Mouse (Mus musculus) lung, embryonic 16.5 days (tissue): Measurements from ENCODE around the gene 1600015I10Rik. TPM values are rescaled to one million over a fixed set of nuclear protein-coding genes. Genes with fewer than 3 reads are reported as not detected.
A peak's percentile ranks its signal among the peaks of the same experiment; 100 is the strongest.

ENCODE experiments used
- ATAC-seq: fragments of 200-750 bp; cut with Nextera tagmentation; 2 replicates; pipeline ENCODE4 v1.8.0; 2017; ENCODE audit warnings: low read depth, mild to moderate bottlenecking, moderate library complexity
- H3K27ac ChIP-seq: fragments of 300-500 bp; sonication (generic); 2 replicates; pipeline ENCODE4 v1.5.1; 2014; ENCODE audit warnings: mild to moderate bottlenecking, control low read depth, low read length
- H3K27me3 ChIP-seq: fragments of 300-500 bp; sonication (generic); 2 replicates; pipeline ENCODE4 v1.6.1; 2014; ENCODE audit warnings: low read depth, low read length, mixed read lengths; ENCODE audit not compliant: control insufficient read depth, insufficient read depth
- H3K36me3 ChIP-seq: fragments of 300-500 bp; sonication (generic); 2 replicates; pipeline ENCODE4 v1.6.1; 2014; ENCODE audit warnings: low read length; ENCODE audit not compliant: control insufficient read depth, insufficient read depth
- H3K4me1 ChIP-seq: fragments of 300-500 bp; sonication (generic); replicated peaks from 2 replicates; pipeline ENCODE4 v1.6.1; 2014; ENCODE audit warnings: low read length, mixed read lengths; ENCODE audit not compliant: control insufficient read depth, insufficient read depth
- H3K4me2 ChIP-seq: fragments of 300-500 bp; sonication (generic); 2 replicates; pipeline ENCODE4 v1.6.1; 2014; ENCODE audit warnings: low read depth, low read length, control low read depth
- H3K4me3 ChIP-seq: fragments of 300-500 bp; sonication (generic); 2 replicates; pipeline ENCODE4 v1.5.1; 2014; ENCODE audit warnings: mild to moderate bottlenecking, low read length, control low read depth
- H3K9ac ChIP-seq: fragments of 300-500 bp; sonication (generic); 2 replicates; pipeline ENCODE4 v1.6.1; 2014; ENCODE audit warnings: low read length, control low read depth
- H3K9me3 ChIP-seq: fragments of 300-500 bp; sonication (generic); 2 replicates; pipeline ENCODE4 v1.6.1; 2016; ENCODE audit warnings: low read length; ENCODE audit not compliant: control insufficient read depth
- WGBS: fragments of 180-500 bp; shearing (Covaris S2); extraction: QIAGEN DNeasy Blood & Tissue Kit; methylation state at CpG from one replicate; pipeline ENCODE4 v1.1.7; 2014; 5-methylcytosine and 5-hydroxymethylcytosine counted together
- polyA plus RNA-seq: library from polyadenylated mRNA; unstranded; fragments of >200 nt; fragmentation: Nextera tagmentation; extraction: Ambion mirVana; gene quantifications from 2 replicates; pipeline ENCODE4 v1.2.1, GENCODE M21; 2015

1600015I10Rik gene
- polyA plus RNA-seq, 1 experiment from 2014 or later, result not detected

GRCm38 (mm10) chr6:48906371-48906770 lies 23.3 kb upstream of the 1600015I10Rik start:
- no peaks in the 10 kb centered on the region for H3K36me3 ChIP-seq
- 94% methylated on average over 14 of the region's 14 CpGs for WGBS
- no peak for ATAC-seq

GRCm38 (mm10) chr6:48909229-48909628 lies 20.5 kb upstream of the 1600015I10Rik start:
- H3K27ac ChIP-seq, result no peak overlapping the region
- no peak overlapping the region for H3K4me2 ChIP-seq
- no peaks in the 10 kb centered on the region for H3K36me3 ChIP-seq
- no peak overlapping the region for H3K4me3 ChIP-seq
- H3K9ac ChIP-seq, result no peak overlapping the region
- no peaks in the 10 kb centered on the region for H3K4me1 ChIP-seq
- H3K27me3 ChIP-seq, result no peaks in the 10 kb centered on the region
- WGBS, result 67% methylated on average over 1 of the region's 1 CpGs
- no peak for ATAC-seq
- H3K9me3 ChIP-seq, result no peaks in the 10 kb centered on the region

More at GRCm38 (mm10) chr6:48906371-48906770, 23.3 kb upstream of the 1600015I10Rik start:
- H3K27me3 ChIP-seq, result no peaks in the 10 kb centered on the region
- no peak overlapping the region for H3K4me2 ChIP-seq
- H3K9ac ChIP-seq, result no peak overlapping the region
- no peak overlapping the region for H3K4me3 ChIP-seq
- no peaks in the 10 kb centered on the region for H3K4me1 ChIP-seq
- H3K27ac ChIP-seq, result no peak overlapping the region
- no peaks in the 10 kb centered on the region for H3K9me3 ChIP-seq

GRCm38 (mm10) chr6:48912033-48912432 lies 17.7 kb upstream of the 1600015I10Rik start:
- Histone ChIP-seq H3K4me2 (no peak overlapping the region), H3K4me1 (no peaks in the 10 kb centered on the region), H3K36me3 (no peaks in the 10 kb centered on the region), H3K9ac (no peak overlapping the region), H3K9me3 (no peaks in the 10 kb centered on the region), H3K27ac (no peak overlapping the region), H3K27me3 (no peaks in the 10 kb centered on the region), H3K4me3 (no peak overlapping the region)
- 32% methylated on average over 3 of the region's 3 CpGs for WGBS
- ATAC-seq, result no peak

- ATAC-seq, result no peak
- H3K4me2 ChIP-seq, result no peak overlapping the region
- no peak overlapping the region for H3K4me3 ChIP-seq
- no peaks in the 10 kb centered on the region for H3K9me3 ChIP-seq
- H3K4me1 ChIP-seq, result no peaks in the 10 kb centered on the region
- WGBS, result 89% methylated on average over 2 of the region's 2 CpGs
- no peaks in the 10 kb centered on the region for H3K36me3 ChIP-seq
- no peaks in the 10 kb centered on the region for H3K27me3 ChIP-seq
- H3K9ac ChIP-seq, result no peak overlapping the region
- H3K27ac ChIP-seq, result no peak overlapping the region
These were observed 16.1 kb upstream of the 1600015I10Rik start for GRCm38 (mm10) chr6:48913587-48913986.

GRCm38 (mm10) chr6:48949596-48949995 lies 19.9 kb downstream of the 1600015I10Rik start:
- no peak for ATAC-seq
- no peak overlapping the region for H3K9ac ChIP-seq
- 74% methylated on average over 2 of the region's 2 CpGs for WGBS

GRCm38 (mm10) chr6:48950676-48951075 lies 21.0 kb downstream of the 1600015I10Rik start:
- H3K4me1 ChIP-seq, result no peaks in the 10 kb centered on the region
- H3K27ac ChIP-seq, result no peak overlapping the region
- H3K36me3 ChIP-seq, result no peaks in the 10 kb centered on the region
- H3K9ac ChIP-seq, result no peak overlapping the region
- H3K9me3 ChIP-seq, result no peaks in the 10 kb centered on the region
- no peak overlapping the region for H3K4me2 ChIP-seq
- no peaks in the 10 kb centered on the region for H3K27me3 ChIP-seq
- H3K4me3 ChIP-seq, result no peak overlapping the region
- ATAC-seq, result no peak
- 81% methylated on average over 5 of the region's 5 CpGs for WGBS

More at GRCm38 (mm10) chr6:48949596-48949995, 19.9 kb downstream of the 1600015I10Rik start:
- no peaks in the 10 kb centered on the region for H3K36me3 ChIP-seq
- no peaks in the 10 kb centered on the region for H3K9me3 ChIP-seq
- H3K27ac ChIP-seq, result no peak overlapping the region
- no peak overlapping the region for H3K4me3 ChIP-seq
- no peaks in the 10 kb centered on the region for H3K4me1 ChIP-seq
- no peak overlapping the region for H3K4me2 ChIP-seq
- no peaks in the 10 kb centered on the region for H3K27me3 ChIP-seq

GRCm38 (mm10) chr6:48951630-48952029 lies 21.9 kb downstream of the 1600015I10Rik start:
- Histone ChIP-seq H3K9ac (no peak overlapping the region), H3K4me3 (no peak overlapping the region), H3K4me1 (no peaks in the 10 kb centered on the region), H3K9me3 (no peaks in the 10 kb centered on the region), H3K4me2 (no peak overlapping the region), H3K36me3 (no peaks in the 10 kb centered on the region), H3K27ac (no peak overlapping the region), H3K27me3 (no peaks in the 10 kb centered on the region)
- WGBS, result 84% methylated on average over 6 of the region's 6 CpGs
- ATAC-seq, result no peak

GRCm38 (mm10) chr6:48953220-48953619 lies 23.5 kb downstream of the 1600015I10Rik start:
- ATAC-seq, result no peak
- no peak overlapping the region for H3K4me2 ChIP-seq
- H3K27me3 ChIP-seq, result no peaks in the 10 kb centered on the region
- no peak overlapping the region for H3K4me3 ChIP-seq
- 82% methylated on average over 5 of the region's 5 CpGs for WGBS
- no peaks in the 10 kb centered on the region for H3K9me3 ChIP-seq
- H3K9ac ChIP-seq, result no peak overlapping the region
- no peaks in the 10 kb centered on the region for H3K36me3 ChIP-seq
- H3K27ac ChIP-seq, result no peak overlapping the region
- H3K4me1 ChIP-seq, result no peaks in the 10 kb centered on the region

- no peak for ATAC-seq
- no peaks in the 10 kb centered on the region for H3K27me3 ChIP-seq
- H3K9ac ChIP-seq, result no peak overlapping the region
- H3K4me3 ChIP-seq, result no peak overlapping the region
- no peak overlapping the region for H3K27ac ChIP-seq
- WGBS, result 78% methylated on average over 5 of the region's 5 CpGs
- H3K4me1 ChIP-seq, result no peaks in the 10 kb centered on the region
- H3K36me3 ChIP-seq, result no peaks in the 10 kb centered on the region
- no peak overlapping the region for H3K4me2 ChIP-seq
- no peaks in the 10 kb centered on the region for H3K9me3 ChIP-seq
These were observed 24.5 kb downstream of the 1600015I10Rik start for GRCm38 (mm10) chr6:48954211-48954610.

- Histone ChIP-seq H3K4me3 (no peak overlapping the region), H3K9me3 (no peaks in the 10 kb centered on the region), H3K9ac (no peak overlapping the region), H3K4me2 (no peak overlapping the region), H3K36me3 (no peaks in the 10 kb centered on the region), H3K27ac (no peak overlapping the region), H3K27me3 (no peaks in the 10 kb centered on the region), H3K4me1 (no peaks in the 10 kb centered on the region)
- WGBS, result 25% methylated on average over 1 of the region's 1 CpGs
- peak; percentile 70; the same call in 1 of the 2 replicates for ATAC-seq
These were observed 25.3 kb downstream of the 1600015I10Rik start for GRCm38 (mm10) chr6:48954946-48955345.
